Mouse (Mus musculus): ENCODE measurements around the gene Mcl1. TPM values are rescaled to one million over a fixed set of nuclear protein-coding genes. Genes with fewer than 3 reads are reported as not detected.

Gene Mcl1
- polyA plus RNA-seq, 1 experiment from 2014 or later = 54.1 TPM

- no peak overlapping the region for H3K27ac ChIP-seq
- no peak for ATAC-seq (ENCODE audit: insufficient read depth, low FRiP score, low read depth)
- H3K4me3 ChIP-seq (replicated peaks) = no peak overlapping the region
- no peaks in the 10 kb centered on the region for H3K27me3 ChIP-seq (replicated peaks)
- no peak overlapping the region for H3K9ac ChIP-seq
- H3K9me3 ChIP-seq = no peaks in the 10 kb centered on the region
- WGBS = 79% methylated on average over 4 of the region's 4 CpGs
- H3K36me3 ChIP-seq = no peaks in the 10 kb centered on the region
- no peak overlapping the region for H3K4me2 ChIP-seq
- peaks cover 16% of the 10 kb centered on the region for H3K4me1 ChIP-seq
Measured at GRCm38 (mm10) chr3:95704612-95705011, 46.0 kb downstream of the Mcl1 start.

GRCm38 (mm10) chr3:95706273-95706672 lies 47.7 kb downstream of the Mcl1 start:
- H3K9ac ChIP-seq = no peak overlapping the region
- ATAC-seq (ENCODE audit: insufficient read depth, low FRiP score, low read depth) = no peak
- no peaks in the 10 kb centered on the region for H3K9me3 ChIP-seq
- peaks cover 8% of the 10 kb centered on the region for H3K4me1 ChIP-seq
- H3K4me2 ChIP-seq = no peak overlapping the region
- no peaks in the 10 kb centered on the region for H3K36me3 ChIP-seq
- no peak overlapping the region for H3K4me3 ChIP-seq (replicated peaks)
- H3K27ac ChIP-seq = no peak overlapping the region
- H3K27me3 ChIP-seq (replicated peaks) = no peaks in the 10 kb centered on the region
- 83% methylated on average over 4 of the region's 4 CpGs for WGBS

GRCm38 (mm10) chr3:95707497-95707896 lies 48.9 kb downstream of the Mcl1 start:
- Histone ChIP-seq H3K4me2 (no peak overlapping the region), H3K27me3 (replicated peaks) (no peaks in the 10 kb centered on the region), H3K9me3 (no peaks in the 10 kb centered on the region), H3K4me1 (no peaks in the 10 kb centered on the region), H3K9ac (no peak overlapping the region), H3K36me3 (no peaks in the 10 kb centered on the region), H3K27ac (no peak overlapping the region), H3K4me3 (replicated peaks) (no peak overlapping the region)
- no peak for ATAC-seq (ENCODE audit: insufficient read depth, low FRiP score, low read depth)
- 83% methylated on average over 7 of the region's 7 CpGs for WGBS

GRCm38 (mm10) chr3:95709044-95709443 lies 50.5 kb downstream of the Mcl1 start:
- 84% methylated on average over 4 of the region's 4 CpGs for WGBS
- ATAC-seq (ENCODE audit: insufficient read depth, low FRiP score, low read depth) = no peak

GRCm38 (mm10) chr3:95709967-95710366 lies 51.4 kb downstream of the Mcl1 start:
- Histone ChIP-seq H3K4me1 (no peaks in the 10 kb centered on the region), H3K36me3 (0 out of 2 replicates have a peak, but pooled peaks cover 3% of the 10 kb centered on the region), H3K4me3 (replicated peaks) (no peak overlapping the region), H3K4me2 (no peak overlapping the region), H3K27me3 (replicated peaks) (no peaks in the 10 kb centered on the region), H3K27ac (no peak overlapping the region), H3K9me3 (no peaks in the 10 kb centered on the region), H3K9ac (no peak overlapping the region)
- no peak for ATAC-seq (ENCODE audit: insufficient read depth, low FRiP score, low read depth)

More at GRCm38 (mm10) chr3:95709044-95709443, 50.5 kb downstream of the Mcl1 start:
- Histone ChIP-seq H3K27ac (no peak overlapping the region), H3K4me3 (replicated peaks) (no peak overlapping the region), H3K36me3 (0 out of 2 replicates have a peak, but pooled peaks cover 2% of the 10 kb centered on the region), H3K9ac (no peak overlapping the region), H3K4me2 (no peak overlapping the region), H3K27me3 (replicated peaks) (no peaks in the 10 kb centered on the region), H3K4me1 (no peaks in the 10 kb centered on the region), H3K9me3 (no peaks in the 10 kb centered on the region)

Other genes starting within 250 kb of the Mcl1 start
- gene Arnt, start 224.4 kb upstream of the Mcl1 start, polyA plus RNA-seq (2015; fragmentation: Nextera tagmentation; extraction: Ambion mirVana) = 38.6 and 42.4 TPM in 2 replicates
- 11.7 and 12.2 TPM in 2 replicates for gene Ctsk, start 159.5 kb upstream of the Mcl1 start, polyA plus RNA-seq (2015; fragmentation: Nextera tagmentation; extraction: Ambion mirVana)
- 32.5 and 33.6 TPM in 2 replicates for gene Ctss, start 132.0 kb upstream of the Mcl1 start, polyA plus RNA-seq (2015; fragmentation: Nextera tagmentation; extraction: Ambion mirVana)
- not detected in 2 replicates for gene Hormad1, start 99.1 kb upstream of the Mcl1 start, polyA plus RNA-seq (2015; fragmentation: Nextera tagmentation; extraction: Ambion mirVana)
- 36.5 and 39.0 TPM in 2 replicates for gene Golph3l, start 69.9 kb upstream of the Mcl1 start, polyA plus RNA-seq (2015; fragmentation: Nextera tagmentation; extraction: Ambion mirVana)
- gene Ensa, start 33.8 kb upstream of the Mcl1 start, polyA plus RNA-seq (2015; fragmentation: Nextera tagmentation; extraction: Ambion mirVana) = 65.6 and 71.0 TPM in 2 replicates
- gene Adamtsl4, start 29.1 kb downstream of the Mcl1 start, polyA plus RNA-seq (2015; fragmentation: Nextera tagmentation; extraction: Ambion mirVana) = 3.8 and 7.3 TPM in 2 replicates
- 18.5 and 42.6 TPM in 2 replicates for gene Ecm1, start 80.8 kb downstream of the Mcl1 start, polyA plus RNA-seq (2015; fragmentation: Nextera tagmentation; extraction: Ambion mirVana)
- gene Tars2, start 101.4 kb downstream of the Mcl1 start, polyA plus RNA-seq (2015; fragmentation: Nextera tagmentation; extraction: Ambion mirVana) = 46.4 and 50.2 TPM in 2 replicates
- 20.5 TPM in 2 replicates for gene Rprd2, start 160.1 kb downstream of the Mcl1 start, polyA plus RNA-seq (2015; fragmentation: Nextera tagmentation; extraction: Ambion mirVana)
- gene Prpf3, start 197.1 kb downstream of the Mcl1 start, polyA plus RNA-seq (2015; fragmentation: Nextera tagmentation; extraction: Ambion mirVana) = 44.0 and 44.7 TPM in 2 replicates
- gene Mrps21, start 212.7 kb downstream of the Mcl1 start, polyA plus RNA-seq (2015; fragmentation: Nextera tagmentation; extraction: Ambion mirVana) = 312 and 324 TPM in 2 replicates
- gene Ciart, start 223.5 kb downstream of the Mcl1 start, polyA plus RNA-seq (2015; fragmentation: Nextera tagmentation; extraction: Ambion mirVana) = 5.3 and 5.6 TPM in 2 replicates
- 25.2 and 26.7 TPM in 2 replicates for gene BC028528, start 233.2 kb downstream of the Mcl1 start, polyA plus RNA-seq (2015; fragmentation: Nextera tagmentation; extraction: Ambion mirVana)
- gene Aph1a, start 235.2 kb downstream of the Mcl1 start, polyA plus RNA-seq (2015; fragmentation: Nextera tagmentation; extraction: Ambion mirVana) = 31.9 and 36.8 TPM in 2 replicates
- 2.8 and 3.0 TPM in 2 replicates for gene Car14, start 245.9 kb downstream of the Mcl1 start, polyA plus RNA-seq (2015; fragmentation: Nextera tagmentation; extraction: Ambion mirVana)

Measured in stomach, embryonic 15.5 days (tissue).